Mouse (Mus musculus) embryonic fibroblast, embryonic 13.5 days (primary cell): ENCODE data around the gene Zfp775.

Experiments
- CTCF ChIP-seq: IDR thresholded peaks from 2 replicates; pipeline ENCODE4 v1.5.1; 2011; ENCODE audit warnings: mild to moderate bottlenecking, control low read depth, low read length, moderate library complexity, borderline replicate concordance; ENCODE audit not compliant: insufficient read depth
- POLR2A ChIP-seq: IDR thresholded peaks from 2 replicates; pipeline ENCODE4 v1.6.1; 2011; ENCODE audit warnings: low read depth, mild to moderate bottlenecking, control low read depth, low read length, moderate library complexity

GRCm38 (mm10) chr6:48636515-48636914 lies 34.7 kb downstream of the Zfp775 start:
- TF ChIP-seq CTCF (no peak), POLR2A (no peak)
